Mouse (Mus musculus): ENCODE results near the gene Tcap.

DNA sequence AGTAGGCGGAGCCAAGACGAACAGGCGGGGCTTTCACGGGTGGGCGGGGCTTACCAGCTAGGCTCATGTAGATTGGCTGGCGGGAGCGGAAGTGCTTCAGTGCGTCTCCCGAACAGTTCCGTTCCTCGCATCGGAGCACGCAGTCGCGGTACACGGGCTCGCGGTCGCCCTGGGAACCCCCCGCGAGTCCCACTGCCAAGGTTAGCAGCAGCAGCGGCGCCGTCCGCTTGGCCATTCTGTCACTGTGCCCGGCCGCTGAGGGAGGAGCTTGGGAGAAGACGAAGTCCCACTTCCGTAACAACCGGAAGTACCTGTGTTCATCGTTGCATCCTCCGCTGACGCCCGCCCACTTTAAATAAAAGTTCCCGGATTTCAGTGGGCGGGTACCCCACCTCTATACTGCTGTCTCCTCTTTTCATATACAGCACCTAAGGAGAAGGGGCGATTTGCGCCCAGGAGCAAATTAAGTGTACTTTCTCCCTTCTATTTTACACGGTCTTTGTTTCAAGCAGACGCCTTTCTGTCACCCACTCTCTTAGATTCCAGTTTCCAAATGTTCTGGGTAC, 16.6 kb downstream of the Tcap start, which contains the start of gene Pgap3:
- no peak for TF ChIP-seq CHD2 (IDR thresholded peaks at IDR 0.05; ENCODE audit: low read depth, low read length)
- no peak for TF ChIP-seq ZC3H11A (IDR thresholded peaks at IDR 0.05; ENCODE audit: borderline replicate concordance, low read depth, low read length)
